Mouse (Mus musculus): ENCODE data around the gene 1700010B08Rik.

1700010B08Rik gene

GRCm38 (mm10) chr2:173722251-173722857 is 3.1 kb downstream of the 1700010B08Rik start:
- DNase-seq (ENCODE audit: low read depth, low spot score) = no peak

- DNase-seq (ENCODE audit: low read depth, low spot score) = no peak
Measured at GRCm38 (mm10) chr2:173724382-173724781, 5.2 kb downstream of the 1700010B08Rik start.

- DNase-seq (ENCODE audit: low read depth, low spot score) = no peak
Measured at GRCm38 (mm10) chr2:173724940-173725807, 6.0 kb downstream of the 1700010B08Rik start.

GRCm38 (mm10) chr2:173725819-173726218 is 6.6 kb downstream of the 1700010B08Rik start:
- DNase-seq (ENCODE audit: low read depth, low spot score) = no peak

- DNase-seq (ENCODE audit: low read depth, low spot score) = no peak
Measured at GRCm38 (mm10) chr2:173730444-173730966, 11.3 kb downstream of the 1700010B08Rik start.

- DNase-seq (ENCODE audit: low read depth, low spot score) = no peak
Measured at GRCm38 (mm10) chr2:173734426-173734825, 15.2 kb downstream of the 1700010B08Rik start.

- DNase-seq (ENCODE audit: low read depth, low spot score) = peak; percentile 99
Measured at GRCm38 (mm10) chr2:173737222-173737989, 18.2 kb downstream of the 1700010B08Rik start, which contains the start of gene Vapb. Gene Vapb, plus strand, starts transcription at chr2:173737511.

- no peak for DNase-seq (ENCODE audit: low read depth, low spot score)
Measured at GRCm38 (mm10) chr2:173738232-173738631, 19.0 kb downstream of the 1700010B08Rik start.

GRCm38 (mm10) chr2:173739107-173739506 is 19.9 kb downstream of the 1700010B08Rik start:
- DNase-seq (ENCODE audit: low read depth, low spot score) = no peak

- DNase-seq (ENCODE audit: low read depth, low spot score) = no peak
Measured at GRCm38 (mm10) chr2:173742090-173742489, 22.9 kb downstream of the 1700010B08Rik start.

GRCm38 (mm10) chr2:173742744-173743143 is 23.5 kb downstream of the 1700010B08Rik start:
- DNase-seq (ENCODE audit: low read depth, low spot score) = no peak

- no peak for DNase-seq (ENCODE audit: low read depth, low spot score)
Measured at GRCm38 (mm10) chr2:173744070-173744815, 25.0 kb downstream of the 1700010B08Rik start.

GRCm38 (mm10) chr2:173748961-173749659 is 29.9 kb downstream of the 1700010B08Rik start:
- no peak for DNase-seq (ENCODE audit: low read depth, low spot score)

GRCm38 (mm10) chr2:173755433-173756144 is 36.4 kb downstream of the 1700010B08Rik start:
- DNase-seq (ENCODE audit: low read depth, low spot score) = no peak

- DNase-seq (ENCODE audit: low read depth, low spot score) = peak; percentile 88
Measured at GRCm38 (mm10) chr2:173757624-173758155, 38.5 kb downstream of the 1700010B08Rik start.

- DNase-seq (ENCODE audit: low read depth, low spot score) = no peak
Measured at GRCm38 (mm10) chr2:173760607-173761006, 41.4 kb downstream of the 1700010B08Rik start.

- no peak for DNase-seq (ENCODE audit: low read depth, low spot score)
Measured at GRCm38 (mm10) chr2:173764629-173765028, 45.4 kb downstream of the 1700010B08Rik start.

GRCm38 (mm10) chr2:173767959-173768595 is 48.9 kb downstream of the 1700010B08Rik start:
- no peak for DNase-seq (ENCODE audit: low read depth, low spot score)

- no peak for DNase-seq (ENCODE audit: low read depth, low spot score)
Measured at GRCm38 (mm10) chr2:173769183-173769582, 50.0 kb downstream of the 1700010B08Rik start.
